Mouse (Mus musculus) gastrocnemius, adult 2 months (tissue): ENCODE results near the gene Psap. TPM values are rescaled to one million over a fixed set of nuclear protein-coding genes. Genes with fewer than 3 reads are reported as not detected.
A peak's percentile ranks its signal among the peaks of the same experiment; 100 is the strongest.

Experiments
- DNase-seq: peaks from one replicate; pipeline ENCODE4 v3.0.0; 2022
- H3K27ac ChIP-seq: fragments of 200-600 bp; 2 replicates; pipeline ENCODE4 v1.8.1; 2022; ENCODE audit warnings: mild to moderate bottlenecking
- H3K4me3 ChIP-seq: fragments of 200-600 bp; 2 replicates; pipeline ENCODE4 v1.8.1; 2022; ENCODE audit warnings: mild to moderate bottlenecking, moderate library complexity
- CTCF ChIP-seq: fragments of 200-600 bp; IDR thresholded peaks from 2 replicates; pipeline ENCODE4 v1.8.1; 2022; ENCODE audit warnings: antibody characterized with exemption, mild to moderate bottlenecking, moderate library complexity
- intact Hi-C: fragments of 180-260 bp; cut with DNase I; formaldehyde crosslinking; loops from one replicate; pipeline ENCODE4 v1.15.1; 2025
- total RNA-seq, 2 experiments: library from RNA; stranded (reverse); gene quantifications; 2 replicates each; pipeline ENCODE4 v1.2.3; 2021

The Psap gene
- total RNA-seq, 2 experiments from 2014 or later = 730 to 837 TPM

DNA sequence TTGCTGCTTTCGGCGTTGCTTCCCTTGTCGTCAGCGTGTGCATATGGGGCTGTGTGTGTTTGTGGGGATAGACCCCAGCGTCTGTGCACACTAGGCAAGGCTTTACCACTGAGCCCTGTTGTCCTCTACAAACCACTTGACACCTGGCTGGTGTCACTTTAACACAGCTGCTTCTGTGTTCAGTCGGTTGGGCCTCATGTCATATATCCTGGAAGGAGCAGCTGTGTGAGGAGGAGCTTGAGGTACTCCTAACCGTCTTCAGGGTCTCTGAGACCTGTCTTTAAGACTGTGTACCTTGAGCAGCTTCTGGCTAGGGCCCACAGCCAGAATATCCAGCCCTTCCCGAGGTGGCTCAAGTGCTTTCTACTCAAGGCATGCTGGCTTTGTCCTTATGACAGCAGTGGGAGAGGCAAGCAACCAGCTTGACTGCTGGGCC lies 7.3 kb downstream of the Psap start:
- Histone ChIP-seq H3K4me3 (peak overlapping the region; percentile 83), H3K27ac (peak overlapping the region; percentile 99)
- intact Hi-C loops = no loop called here
- TF ChIP-seq CTCF = no peak
- no peak for DNase-seq

DNA sequence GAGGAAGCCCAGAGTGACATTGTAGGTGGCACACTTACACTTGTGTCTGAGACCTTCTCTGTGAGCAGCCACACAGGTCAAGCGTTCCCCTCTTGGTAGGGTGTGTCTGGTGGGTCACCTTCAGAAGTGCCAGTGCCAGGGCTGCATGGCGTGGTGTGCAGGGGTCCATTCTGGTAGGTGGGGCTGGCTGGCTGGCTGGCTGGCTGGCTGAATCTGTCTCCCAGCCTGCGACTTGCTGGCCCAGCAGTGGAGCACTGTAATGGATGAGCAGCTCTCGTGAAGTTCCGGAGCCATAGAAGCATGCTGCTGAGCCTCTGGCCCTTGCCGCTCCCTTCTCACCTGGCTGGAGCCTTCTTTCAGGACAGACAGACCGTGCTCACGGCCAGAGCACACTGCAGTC lies 7.8 kb downstream of the Psap start:
- Histone ChIP-seq H3K27ac (peak overlapping the region; percentile 99), H3K4me3 (peak overlapping the region; percentile 83)
- intact Hi-C loops = no loop called here
- no peak for TF ChIP-seq CTCF
- no peak for DNase-seq

DNA sequence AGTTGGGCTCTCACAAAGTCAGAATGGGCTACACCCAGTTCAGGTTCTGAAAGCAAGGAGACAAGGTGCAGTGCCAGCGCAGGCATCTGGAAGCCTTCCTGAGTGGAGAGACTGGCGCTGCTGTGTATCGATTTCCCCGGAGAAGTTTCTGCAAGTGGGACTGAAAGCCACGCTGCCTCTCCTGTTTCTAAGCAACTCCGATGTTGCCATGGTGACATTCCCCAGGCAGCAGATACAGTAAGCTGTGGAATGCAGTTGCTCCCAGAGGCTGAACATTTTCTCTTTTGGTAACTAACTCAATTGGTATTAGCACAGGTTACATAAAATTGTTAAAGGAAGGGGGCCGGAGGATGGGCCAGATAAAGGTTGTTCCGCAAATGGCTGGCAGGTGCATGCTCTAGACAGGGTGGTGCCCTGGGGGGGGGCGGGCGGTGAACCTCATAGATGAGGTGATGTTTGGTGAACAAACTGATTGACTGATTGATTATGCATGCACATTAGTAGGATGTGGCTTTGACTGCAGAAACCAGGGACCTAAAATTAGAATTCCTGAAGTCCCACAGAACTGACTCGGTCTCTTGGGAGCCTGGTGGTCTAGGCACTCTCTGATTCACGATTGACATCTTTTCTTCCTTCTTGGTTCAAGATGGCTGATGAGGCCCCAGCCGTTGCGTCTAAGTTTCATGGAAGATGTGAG lies 8.4 kb downstream of the Psap start:
- peak overlapping the region; percentile 83 for H3K4me3 ChIP-seq
- H3K27ac ChIP-seq = peak overlapping the region; percentile 99
- DNase-seq = peak; percentile 67
- no peak for TF ChIP-seq CTCF
- intact Hi-C loops = no loop called here

- no peak for TF ChIP-seq CTCF
- intact Hi-C loops = no loop called here
- DNase-seq = peak; percentile 30
- H3K27ac ChIP-seq = peak overlapping the region; percentile 99; the same call in 1 of the 2 replicates
- H3K4me3 ChIP-seq = no peak overlapping the region; the same call in 1 of the 2 replicates
These were observed 9.1 kb downstream of the Psap start for GRCm38 (mm10) chr10:60286546-60286945.

DNA sequence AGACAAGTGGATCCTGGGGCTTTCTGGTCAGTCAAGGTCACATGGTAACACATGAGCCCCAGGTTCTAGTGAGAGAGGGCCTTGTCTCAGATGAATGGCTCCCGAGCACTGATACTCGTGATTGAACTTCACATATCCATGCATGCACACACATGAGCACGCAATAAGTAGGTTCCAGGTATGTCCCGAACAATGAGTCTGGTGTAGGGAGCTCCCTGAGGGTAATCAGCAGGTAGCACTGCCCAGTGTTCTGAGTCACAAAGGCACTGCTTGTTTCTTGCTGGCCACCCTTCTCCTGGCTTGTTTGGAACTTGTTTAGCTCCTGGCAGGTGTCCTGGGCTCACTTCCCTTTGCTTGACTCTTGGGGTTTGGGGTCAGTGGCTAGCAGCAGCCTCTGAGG lies 9.7 kb downstream of the Psap start:
- peak overlapping the region; percentile 26 for H3K4me3 ChIP-seq
- H3K27ac ChIP-seq = peak overlapping the region; percentile 99
- peak; percentile 52 for DNase-seq
- no peak for TF ChIP-seq CTCF
- intact Hi-C loops = no loop called here

GRCm38 (mm10) chr10:60287726-60288125 lies 10.3 kb downstream of the Psap start:
- Histone ChIP-seq H3K27ac (peak overlapping the region; percentile 99), H3K4me3 (peak overlapping the region; percentile 26)
- no peak for TF ChIP-seq CTCF
- intact Hi-C loops = no loop called here
- DNase-seq = peak; percentile 26

- DNase-seq = peak; percentile 18
- peak overlapping the region; percentile 69 for H3K27ac ChIP-seq
- intact Hi-C loops = no loop called here
These were observed 11.8 kb downstream of the Psap start for GRCm38 (mm10) chr10:60289216-60289615.

GRCm38 (mm10) chr10:60290026-60290738 lies 12.8 kb downstream of the Psap start:
- Histone ChIP-seq H3K4me3 (no peak overlapping the region; the same call in 1 of the 2 replicates), H3K27ac (peak overlapping the region; percentile 69)
- TF ChIP-seq CTCF = no peak
- DNase-seq = peak; percentile 62
- intact Hi-C loops = no loop called here

More at GRCm38 (mm10) chr10:60289216-60289615, 11.8 kb downstream of the Psap start:
- H3K4me3 ChIP-seq = no peak overlapping the region
- TF ChIP-seq CTCF = no peak

GRCm38 (mm10) chr10:60290739-60291110 lies 13.3 kb downstream of the Psap start:
- no peak for TF ChIP-seq CTCF
- peak; percentile 22 for DNase-seq
- H3K27ac ChIP-seq = peak overlapping the region; percentile 69
- intact Hi-C loops = no loop called here
- no peak overlapping the region for H3K4me3 ChIP-seq

DNA sequence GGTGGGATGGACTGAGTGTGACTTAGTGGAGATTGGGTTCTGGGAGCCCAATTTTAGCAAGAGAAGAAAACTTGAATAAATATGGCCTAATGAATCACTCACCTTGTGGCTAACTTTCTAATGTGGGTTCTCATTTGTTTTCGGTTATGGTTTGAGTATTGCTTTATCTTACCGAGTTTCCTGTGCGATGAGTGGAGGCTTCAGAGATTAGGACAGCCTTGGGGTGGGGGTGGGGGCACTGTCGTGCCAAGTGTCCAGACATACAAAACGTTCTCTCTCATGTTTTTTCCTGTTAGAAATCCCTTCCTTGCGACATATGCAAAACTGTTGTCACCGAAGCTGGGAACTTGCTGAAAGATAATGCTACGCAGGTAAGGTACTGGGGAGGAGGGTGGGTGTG lies 14.8 kb downstream of the Psap start:
- no peak for TF ChIP-seq CTCF
- no peak overlapping the region for H3K4me3 ChIP-seq
- no peak overlapping the region for H3K27ac ChIP-seq
- intact Hi-C loops = no loop called here
- DNase-seq = no peak

DNA sequence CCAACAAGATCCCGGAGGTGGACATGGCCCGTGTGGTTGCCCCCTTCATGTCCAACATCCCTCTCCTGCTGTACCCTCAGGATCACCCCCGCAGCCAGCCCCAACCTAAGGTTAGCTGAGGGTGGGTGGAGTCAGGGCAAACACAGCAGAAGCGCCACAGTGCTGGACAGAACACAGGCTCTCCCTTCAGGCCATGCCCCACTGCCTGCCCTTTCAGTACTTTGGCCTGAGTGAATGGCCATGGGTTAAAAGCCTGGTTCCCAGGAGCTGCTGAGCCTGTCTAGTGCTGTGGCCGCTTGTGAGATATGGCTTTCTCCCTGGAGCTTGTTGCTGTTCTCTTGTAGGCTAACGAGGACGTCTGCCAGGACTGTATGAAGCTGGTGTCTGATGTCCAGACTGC lies 17.2 kb downstream of the Psap start:
- intact Hi-C loops = no loop called here
- no peak overlapping the region for H3K4me3 ChIP-seq
- TF ChIP-seq CTCF = no peak
- H3K27ac ChIP-seq = no peak overlapping the region
- DNase-seq = no peak

DNA sequence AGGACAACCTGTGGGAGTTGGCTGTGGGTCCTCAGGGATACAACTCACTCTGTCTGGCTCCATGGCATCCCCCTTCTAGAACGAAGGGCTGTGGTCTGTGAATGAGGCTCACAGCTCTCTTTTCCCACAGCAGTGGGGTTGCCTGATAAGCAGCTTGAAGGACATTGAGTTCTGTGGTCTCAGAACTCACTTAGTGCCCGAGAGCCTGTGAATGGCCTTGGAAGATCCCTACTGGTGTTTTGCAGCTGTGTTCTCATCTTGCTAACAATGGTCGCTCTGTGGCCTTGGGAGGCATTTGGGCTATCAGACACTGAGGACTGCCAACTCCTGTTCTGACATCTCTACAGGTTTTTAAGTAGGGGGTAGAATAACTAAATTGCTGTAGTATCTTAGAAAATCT lies 17.9 kb downstream of the Psap start:
- intact Hi-C loops = no loop called here
- DNase-seq = no peak
- TF ChIP-seq CTCF = no peak
- Histone ChIP-seq H3K4me3 (no peak overlapping the region), H3K27ac (0 out of 2 replicates have a peak overlapping the region, but pooled peaks have one; percentile 1)

- no peak for TF ChIP-seq CTCF
- no peak for DNase-seq
- Histone ChIP-seq H3K27ac (peak overlapping the region; percentile 35), H3K4me3 (no peak overlapping the region)
- intact Hi-C loops = no loop called here
These were observed 18.6 kb downstream of the Psap start for GRCm38 (mm10) chr10:60296027-60296426.
